Mouse (Mus musculus): ENCODE data around the gene Rcan3. TPM values are rescaled to one million over a fixed set of nuclear protein-coding genes. Genes with fewer than 3 reads are reported as not detected.

Rcan3 gene
- polyA plus RNA-seq, 1 experiment from 2014 or later: 17.8 TPM

- no peaks in the 10 kb centered on the region for H3K4me1 ChIP-seq (replicated peaks; ENCODE audit: insufficient read depth, low read length)
- H3K36me3 ChIP-seq (ENCODE audit: insufficient read depth, low read length): no peaks in the 10 kb centered on the region
- 96% methylated on average over 2 of the region's 2 CpGs for WGBS
- no peaks in the 10 kb centered on the region for H3K9me3 ChIP-seq (replicated peaks; ENCODE audit: low read length)
- H3K4me3 ChIP-seq (replicated peaks; ENCODE audit: low read depth, low read length): no peak overlapping the region
- no peak overlapping the region for H3K4me2 ChIP-seq (ENCODE audit: low read length)
- H3K9ac ChIP-seq (ENCODE audit: low read depth, low read length): no peak overlapping the region
- TF ChIP-seq CTCF (IDR thresholded peaks at IDR 0.05; ENCODE audit: low read depth): no peak
- no peaks in the 10 kb centered on the region for H3K27me3 ChIP-seq (ENCODE audit: insufficient read depth, low read length)
- DNase-seq (ENCODE audit: low spot score) (no peak), ATAC-seq (replicated peaks; ENCODE audit: low FRiP score, low read depth) (no peak)
- H3K27ac ChIP-seq: no peak overlapping the region
Measured at GRCm38 (mm10) chr4:135404916-135405315, 28.7 kb downstream of the Rcan3 start.

- H3K9me3 ChIP-seq (replicated peaks; ENCODE audit: low read length): no peaks in the 10 kb centered on the region
- DNase-seq (ENCODE audit: low spot score) (no peak), ATAC-seq (replicated peaks; ENCODE audit: low FRiP score, low read depth) (no peak)
- no peaks in the 10 kb centered on the region for H3K27me3 ChIP-seq (ENCODE audit: insufficient read depth, low read length)
- no peak overlapping the region for H3K27ac ChIP-seq
- no peaks in the 10 kb centered on the region for H3K4me1 ChIP-seq (replicated peaks; ENCODE audit: insufficient read depth, low read length)
- no peak overlapping the region for H3K4me2 ChIP-seq (ENCODE audit: low read length)
- WGBS: 56% methylated on average over 10 of the region's 10 CpGs
- H3K4me3 ChIP-seq (replicated peaks; ENCODE audit: low read depth, low read length): no peak overlapping the region
- no peak for TF ChIP-seq CTCF (IDR thresholded peaks at IDR 0.05; ENCODE audit: low read depth)
- H3K9ac ChIP-seq (ENCODE audit: low read depth, low read length): no peak overlapping the region
- no peaks in the 10 kb centered on the region for H3K36me3 ChIP-seq (ENCODE audit: insufficient read depth, low read length)
Measured at GRCm38 (mm10) chr4:135404048-135404447, 29.6 kb downstream of the Rcan3 start.

- ATAC-seq (replicated peaks; ENCODE audit: low FRiP score, low read depth): no peak
- DNase-seq (ENCODE audit: low spot score): no peak
- 32% methylated on average over 7 of the region's 7 CpGs for WGBS
Measured at GRCm38 (mm10) chr4:135401881-135402280, 31.8 kb downstream of the Rcan3 start.

GRCm38 (mm10) chr4:135397991-135398390, 35.7 kb downstream of the Rcan3 start, which contains the start of gene Ncmap:
Ncmap (minus strand) TSS chr4:135398227.
- DNase-seq (ENCODE audit: low spot score): no peak
- H3K36me3 ChIP-seq (ENCODE audit: insufficient read depth, low read length): no peaks in the 10 kb centered on the region
- peaks cover 7% of the 10 kb centered on the region; the same call in 1 of the 2 replicates for H3K4me1 ChIP-seq (replicated peaks; ENCODE audit: insufficient read depth, low read length)
- H3K9ac ChIP-seq (ENCODE audit: low read depth, low read length): 0 out of 2 replicates have a peak within 1 kb of the TSS, but pooled peaks have one; percentile 18
- peak within 1 kb of the TSS; percentile 38 for H3K4me3 ChIP-seq (replicated peaks; ENCODE audit: low read depth, low read length)
- H3K9me3 ChIP-seq (replicated peaks; ENCODE audit: low read length): no peaks in the 10 kb centered on the region
- no peak for TF ChIP-seq CTCF (IDR thresholded peaks at IDR 0.05; ENCODE audit: low read depth)
- peak within 1 kb of the TSS; percentile 76 for H3K4me2 ChIP-seq (ENCODE audit: low read length)
- ATAC-seq (replicated peaks; ENCODE audit: low FRiP score, low read depth): peak; percentile 29; the same call in 1 of the 2 replicates
- no peaks in the 10 kb centered on the region for H3K27me3 ChIP-seq (ENCODE audit: insufficient read depth, low read length)
- H3K27ac ChIP-seq: no peak within 1 kb of the TSS
- 3% methylated on average over 29 of the region's 29 CpGs for WGBS

More at GRCm38 (mm10) chr4:135401881-135402280, 31.8 kb downstream of the Rcan3 start:
- no peak overlapping the region for H3K27ac ChIP-seq
- TF ChIP-seq CTCF (IDR thresholded peaks at IDR 0.05; ENCODE audit: low read depth): no peak
- no peak overlapping the region for H3K4me3 ChIP-seq (replicated peaks; ENCODE audit: low read depth, low read length)
- no peak overlapping the region for H3K4me2 ChIP-seq (ENCODE audit: low read length)
- no peaks in the 10 kb centered on the region for H3K9me3 ChIP-seq (replicated peaks; ENCODE audit: low read length)
- no peak overlapping the region for H3K9ac ChIP-seq (ENCODE audit: low read depth, low read length)
- H3K36me3 ChIP-seq (ENCODE audit: insufficient read depth, low read length): no peaks in the 10 kb centered on the region
- no peaks in the 10 kb centered on the region for H3K27me3 ChIP-seq (ENCODE audit: insufficient read depth, low read length)
- peaks cover 7% of the 10 kb centered on the region; the same call in 1 of the 2 replicates for H3K4me1 ChIP-seq (replicated peaks; ENCODE audit: insufficient read depth, low read length)

- TF ChIP-seq CTCF (IDR thresholded peaks at IDR 0.05; ENCODE audit: low read depth): no peak
- ATAC-seq (replicated peaks; ENCODE audit: low FRiP score, low read depth) (peak; percentile 21; the same call in 1 of the 2 replicates), DNase-seq (ENCODE audit: low spot score) (no peak)
- no peaks in the 10 kb centered on the region for H3K36me3 ChIP-seq (ENCODE audit: insufficient read depth, low read length)
- H3K4me2 ChIP-seq (ENCODE audit: low read length): peak overlapping the region; percentile 76
- no peaks in the 10 kb centered on the region for H3K9me3 ChIP-seq (replicated peaks; ENCODE audit: low read length)
- H3K4me3 ChIP-seq (replicated peaks; ENCODE audit: low read depth, low read length): peak overlapping the region; percentile 38
- 0 out of 2 replicates have a peak overlapping the region, but pooled peaks have one; percentile 18 for H3K9ac ChIP-seq (ENCODE audit: low read depth, low read length)
- no peak overlapping the region for H3K27ac ChIP-seq
- peaks cover 7% of the 10 kb centered on the region; the same call in 1 of the 2 replicates for H3K4me1 ChIP-seq (replicated peaks; ENCODE audit: insufficient read depth, low read length)
- no peaks in the 10 kb centered on the region for H3K27me3 ChIP-seq (ENCODE audit: insufficient read depth, low read length)
- WGBS: 10% methylated on average over 16 of the region's 16 CpGs
Measured at GRCm38 (mm10) chr4:135397551-135397950, 36.1 kb downstream of the Rcan3 start.

GRCm38 (mm10) chr4:135396303-135396702, 37.4 kb downstream of the Rcan3 start:
- Histone ChIP-seq H3K36me3 (ENCODE audit: insufficient read depth, low read length) (no peaks in the 10 kb centered on the region), H3K27me3 (ENCODE audit: insufficient read depth, low read length) (no peaks in the 10 kb centered on the region), H3K9me3 (replicated peaks; ENCODE audit: low read length) (no peaks in the 10 kb centered on the region), H3K9ac (ENCODE audit: low read depth, low read length) (no peak overlapping the region), H3K27ac (no peak overlapping the region), H3K4me1 (replicated peaks; ENCODE audit: insufficient read depth, low read length) (peaks cover 7% of the 10 kb centered on the region; the same call in 1 of the 2 replicates), H3K4me2 (ENCODE audit: low read length) (no peak overlapping the region), H3K4me3 (replicated peaks; ENCODE audit: low read depth, low read length) (no peak overlapping the region)
- ATAC-seq (replicated peaks; ENCODE audit: low FRiP score, low read depth): no peak
- WGBS: 91% methylated on average over 5 of the region's 5 CpGs
- TF ChIP-seq CTCF (IDR thresholded peaks at IDR 0.05; ENCODE audit: low read depth): no peak; the same call in 1 of the 2 replicates
- DNase-seq (ENCODE audit: low spot score): no peak

- Histone ChIP-seq H3K9ac (ENCODE audit: low read depth, low read length) (no peak overlapping the region), H3K4me2 (ENCODE audit: low read length) (no peak overlapping the region)
Measured at GRCm38 (mm10) chr4:135395375-135395774, 38.3 kb downstream of the Rcan3 start.

More at GRCm38 (mm10) chr4:135395375-135395774, 38.3 kb downstream of the Rcan3 start:
- H3K4me1 ChIP-seq (replicated peaks; ENCODE audit: insufficient read depth, low read length): peaks cover 7% of the 10 kb centered on the region; the same call in 1 of the 2 replicates
- 84% methylated on average over 4 of the region's 4 CpGs for WGBS
- no peak for DNase-seq (ENCODE audit: low spot score)
- H3K27ac ChIP-seq: no peak overlapping the region
- H3K9me3 ChIP-seq (replicated peaks; ENCODE audit: low read length): no peaks in the 10 kb centered on the region
- no peak for ATAC-seq (replicated peaks; ENCODE audit: low FRiP score, low read depth)
- H3K27me3 ChIP-seq (ENCODE audit: insufficient read depth, low read length): no peaks in the 10 kb centered on the region
- no peak for TF ChIP-seq CTCF (IDR thresholded peaks at IDR 0.05; ENCODE audit: low read depth)
- no peaks in the 10 kb centered on the region for H3K36me3 ChIP-seq (ENCODE audit: insufficient read depth, low read length)
- H3K4me3 ChIP-seq (replicated peaks; ENCODE audit: low read depth, low read length): no peak overlapping the region

Measured in kidney, postnatal 0 days (tissue).